Mouse (Mus musculus) frontal cortex, postnatal 14 days (tissue): ENCODE results near the gene Gng4.
"Not testable (repeated sequence)": the region's sequence is repeated elsewhere in the genome, so short reads cannot be mapped to it uniquely, and the experiment has no call there.

Experiments used
- DNase-seq, 2 experiments: peaks; one replicate each; pipeline ENCODE4 v3.0.0; 2022; ENCODE audit warnings: low spot score in 2 of 2

Gng4 gene

GRCm38 (mm10) chr13:13783894-13784419 lies at the start of gene Gng4:
Gng4 (plus strand) TSS chr13:13784059.
- peak; percentile 67 to 72 for DNase-seq

- DNase-seq, result no peak
Observed at GRCm38 (mm10) chr13:13739232-13739631, 44.6 kb upstream of the Gng4 start.

- DNase-seq, result no peak
Observed at GRCm38 (mm10) chr13:13745911-13746310, 37.9 kb upstream of the Gng4 start.

GRCm38 (mm10) chr13:13775778-13776494 lies 7.9 kb upstream of the Gng4 start:
- no peak for DNase-seq

- DNase-seq, result no peak
Observed at GRCm38 (mm10) chr13:13777052-13777451, 6.8 kb upstream of the Gng4 start.

- no peak for DNase-seq
Observed at GRCm38 (mm10) chr13:13777696-13778095, 6.2 kb upstream of the Gng4 start.

- DNase-seq, result no peak
Observed at GRCm38 (mm10) chr13:13778837-13779458, 4.9 kb upstream of the Gng4 start.

GRCm38 (mm10) chr13:13780271-13780670 lies 3.6 kb upstream of the Gng4 start:
- no peak for DNase-seq

- no peak for DNase-seq
Observed at GRCm38 (mm10) chr13:13781026-13781425, 2.8 kb upstream of the Gng4 start.

GRCm38 (mm10) chr13:13783296-13783695 lies 563 bp upstream of the Gng4 start:
- no peak for DNase-seq

- no peak for DNase-seq
Observed at GRCm38 (mm10) chr13:13784420-13784936, 619 bp downstream of the Gng4 start.

GRCm38 (mm10) chr13:13784981-13785783 lies 1.3 kb downstream of the Gng4 start:
- DNase-seq, result peak in 1 of 2 experiments; percentile 30

- DNase-seq, result no peak
Observed at GRCm38 (mm10) chr13:13786971-13787370, 3.1 kb downstream of the Gng4 start.

- DNase-seq, result no peak
Observed at GRCm38 (mm10) chr13:13788070-13788469, 4.2 kb downstream of the Gng4 start.

- DNase-seq, result no peak
Observed at GRCm38 (mm10) chr13:13791981-13792380, 8.1 kb downstream of the Gng4 start.

- DNase-seq, result no peak
Observed at GRCm38 (mm10) chr13:13795166-13795832, 11.4 kb downstream of the Gng4 start.

- no peak for DNase-seq
Observed at GRCm38 (mm10) chr13:13796082-13796481, 12.2 kb downstream of the Gng4 start.

GRCm38 (mm10) chr13:13797816-13798215 lies 14.0 kb downstream of the Gng4 start:
- DNase-seq, result not testable (repeated sequence)

- no peak for DNase-seq
Observed at GRCm38 (mm10) chr13:13798775-13799174, 14.9 kb downstream of the Gng4 start.

GRCm38 (mm10) chr13:13808337-13809132 lies 24.7 kb downstream of the Gng4 start:
- no peak for DNase-seq

- no peak for DNase-seq
Observed at GRCm38 (mm10) chr13:13810885-13811284, 27.0 kb downstream of the Gng4 start.
